Mouse (Mus musculus): ENCODE data around the gene Gstm3. TPM values are rescaled to one million over a fixed set of nuclear protein-coding genes. Genes with fewer than 3 reads are reported as not detected.
"Not testable (repeated sequence)": the region's sequence is repeated elsewhere in the genome, so short reads cannot be mapped to it uniquely, and the experiment has no call there.

Gstm3 gene
- total and polyA plus RNA-seq, 3 experiments: 0.08 TPM; not detected in 2

DNA sequence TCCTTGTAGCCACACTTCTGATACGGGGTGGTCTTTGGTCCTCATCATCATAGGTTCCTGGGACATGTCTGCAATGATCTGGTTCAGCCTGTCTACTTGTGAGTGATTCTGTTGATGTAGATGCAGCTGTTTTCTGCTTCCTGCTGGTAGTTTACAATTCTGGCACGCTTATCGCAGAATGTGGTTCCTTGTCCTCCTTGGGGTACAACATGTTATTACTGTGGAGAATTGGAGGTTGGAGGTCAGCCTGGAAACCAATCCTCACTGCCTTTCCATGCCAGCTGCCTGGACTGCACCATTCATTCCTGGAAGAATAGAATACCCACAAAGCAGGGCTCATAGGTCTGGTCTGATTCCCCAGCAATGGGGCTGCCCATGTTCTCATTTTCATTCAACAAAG is 30.4 kb upstream of the Gstm3 start:
- Histone ChIP-seq H3K36me3 (ENCODE audit: control insufficient read depth, insufficient read depth, low read length) (peaks cover 2% of the 10 kb centered on the region; the same call in 1 of the 2 replicates), H3K79me2 (replicated peaks; ENCODE audit: control insufficient read depth, insufficient read depth, low read length) (no peaks in the 10 kb centered on the region), H3K27me3 (ENCODE audit: control insufficient read depth, insufficient read depth, low read length) (no peaks in the 10 kb centered on the region), H3K4me3 (no peak overlapping the region), H3K4me1 (ENCODE audit: control insufficient read depth, insufficient read depth, low read length) (peaks cover 4% of the 10 kb centered on the region), H3K9ac (ENCODE audit: low read depth, low read length) (no peak overlapping the region), H3K27ac (no peak overlapping the region)
- no peak for DNase-seq
- WGBS: 74% methylated on average over 3 of the region's 3 CpGs
- intact Hi-C loops (cut with DNase I): no loop called here
- TF ChIP-seq POLR2A (IDR thresholded peaks at IDR 0.05; ENCODE audit: insufficient read depth, low read depth, low read length) (no peak), EP300 (IDR thresholded peaks at IDR 0.05; ENCODE audit: insufficient read depth, low read depth, low read length) (no peak), CTCF (IDR thresholded peaks at IDR 0.05) (no peak)

DNA sequence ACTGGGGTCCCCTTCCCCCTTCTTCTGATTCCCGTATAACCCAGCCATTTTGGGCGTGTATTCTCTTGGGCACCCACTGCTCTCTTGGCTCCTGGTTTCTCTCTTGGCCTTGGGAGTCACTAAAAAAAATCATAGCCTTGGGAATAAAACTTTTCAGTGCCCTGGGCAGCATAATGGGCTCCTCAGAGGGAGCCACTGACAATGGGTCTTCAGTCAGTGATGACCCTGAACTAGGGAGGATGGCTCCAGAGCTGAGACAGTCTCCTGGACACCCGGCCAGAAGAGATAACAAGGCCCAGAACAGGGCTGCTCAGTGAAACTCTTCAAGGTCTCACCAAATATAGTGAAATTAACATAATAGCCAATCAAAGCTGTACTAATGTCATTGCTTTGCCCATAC is 29.5 kb upstream of the Gstm3 start:
- WGBS: 85% methylated on average over 3 of the region's 3 CpGs
- intact Hi-C loops (cut with DNase I): no loop called here
- no peaks in the 10 kb centered on the region for H3K79me2 ChIP-seq (replicated peaks; ENCODE audit: control insufficient read depth, insufficient read depth, low read length)

DNA sequence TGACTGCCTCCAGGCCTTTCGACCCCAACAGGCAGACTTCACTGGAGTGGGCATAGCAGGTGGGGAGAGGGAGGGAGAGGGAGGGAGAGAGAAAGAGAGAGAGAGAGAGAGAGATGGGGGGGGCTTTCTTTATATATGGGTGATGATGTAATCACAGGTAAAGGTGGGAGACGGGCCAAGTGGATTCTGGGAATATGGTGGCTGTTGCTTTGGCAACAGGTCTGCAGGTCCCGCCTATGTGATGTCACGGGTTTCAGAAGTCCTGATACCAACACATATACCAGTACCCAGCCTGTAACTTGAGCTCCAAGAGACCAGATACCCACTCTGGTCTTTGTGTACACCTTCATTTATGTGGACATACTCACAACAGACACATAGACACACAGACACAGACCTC is 27.5 kb upstream of the Gstm3 start:
- Histone ChIP-seq H3K27ac (no peak overlapping the region), H3K36me3 (ENCODE audit: control insufficient read depth, insufficient read depth, low read length) (no peaks in the 10 kb centered on the region), H3K4me1 (ENCODE audit: control insufficient read depth, insufficient read depth, low read length) (peaks cover 1% of the 10 kb centered on the region; the same call in 1 of the 2 replicates), H3K27me3 (ENCODE audit: control insufficient read depth, insufficient read depth, low read length) (no peaks in the 10 kb centered on the region), H3K9ac (ENCODE audit: low read depth, low read length) (no peak overlapping the region), H3K79me2 (replicated peaks; ENCODE audit: control insufficient read depth, insufficient read depth, low read length) (no peaks in the 10 kb centered on the region), H3K4me3 (no peak overlapping the region)
- TF ChIP-seq CTCF (IDR thresholded peaks at IDR 0.05): no peak
- TF ChIP-seq EP300 (IDR thresholded peaks at IDR 0.05; ENCODE audit: insufficient read depth, low read depth, low read length): no peak
- no peak for TF ChIP-seq POLR2A (IDR thresholded peaks at IDR 0.05; ENCODE audit: insufficient read depth, low read depth, low read length)
- WGBS: 85% methylated on average over 4 of the region's 4 CpGs
- intact Hi-C loops (cut with DNase I): no loop called here
- DNase-seq: no peak

More for the DNA sequence above, 29.5 kb upstream of the Gstm3 start:
- H3K4me3 ChIP-seq: no peak overlapping the region
- peaks cover 2% of the 10 kb centered on the region; the same call in 1 of the 2 replicates for H3K36me3 ChIP-seq (ENCODE audit: control insufficient read depth, insufficient read depth, low read length)
- no peak for DNase-seq
- H3K4me1 ChIP-seq (ENCODE audit: control insufficient read depth, insufficient read depth, low read length): peaks cover 4% of the 10 kb centered on the region
- no peak overlapping the region for H3K27ac ChIP-seq
- no peak for TF ChIP-seq EP300 (IDR thresholded peaks at IDR 0.05; ENCODE audit: insufficient read depth, low read depth, low read length)
- TF ChIP-seq CTCF (IDR thresholded peaks at IDR 0.05): no peak
- TF ChIP-seq POLR2A (IDR thresholded peaks at IDR 0.05; ENCODE audit: insufficient read depth, low read depth, low read length): no peak
- no peak overlapping the region for H3K9ac ChIP-seq (ENCODE audit: low read depth, low read length)
- no peaks in the 10 kb centered on the region for H3K27me3 ChIP-seq (ENCODE audit: control insufficient read depth, insufficient read depth, low read length)

DNA sequence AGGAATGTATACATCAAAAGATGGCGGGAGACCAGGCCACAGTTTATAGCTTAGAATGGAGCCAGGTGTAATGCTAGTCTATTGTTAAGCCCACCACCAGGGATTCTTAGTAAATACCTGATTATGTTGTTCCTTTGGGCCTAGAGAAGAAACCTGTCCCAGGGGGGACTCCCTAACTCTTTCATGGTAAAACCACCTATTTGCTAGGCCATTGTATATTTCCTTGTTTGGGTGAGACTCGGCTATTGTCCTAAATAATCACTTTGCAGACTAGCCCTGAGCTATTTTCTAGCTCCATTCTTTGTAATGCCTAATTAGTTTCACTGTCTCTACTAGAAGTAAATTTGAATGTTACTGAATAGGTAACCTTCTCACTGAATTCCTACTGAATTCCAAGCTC is 26.9 kb upstream of the Gstm3 start:
- DNase-seq; H3K79me2 ChIP-seq (replicated peaks; ENCODE audit: control insufficient read depth, insufficient read depth, low read length); H3K4me1 ChIP-seq (ENCODE audit: control insufficient read depth, insufficient read depth, low read length); H3K27me3 ChIP-seq (ENCODE audit: control insufficient read depth, insufficient read depth, low read length); H3K4me3 ChIP-seq; intact Hi-C loops (cut with DNase I); H3K27ac ChIP-seq; H3K36me3 ChIP-seq (ENCODE audit: control insufficient read depth, insufficient read depth, low read length); H3K9ac ChIP-seq (ENCODE audit: low read depth, low read length): not testable (repeated sequence)
- 82% methylated on average over 2 of the region's 2 CpGs for WGBS

DNA sequence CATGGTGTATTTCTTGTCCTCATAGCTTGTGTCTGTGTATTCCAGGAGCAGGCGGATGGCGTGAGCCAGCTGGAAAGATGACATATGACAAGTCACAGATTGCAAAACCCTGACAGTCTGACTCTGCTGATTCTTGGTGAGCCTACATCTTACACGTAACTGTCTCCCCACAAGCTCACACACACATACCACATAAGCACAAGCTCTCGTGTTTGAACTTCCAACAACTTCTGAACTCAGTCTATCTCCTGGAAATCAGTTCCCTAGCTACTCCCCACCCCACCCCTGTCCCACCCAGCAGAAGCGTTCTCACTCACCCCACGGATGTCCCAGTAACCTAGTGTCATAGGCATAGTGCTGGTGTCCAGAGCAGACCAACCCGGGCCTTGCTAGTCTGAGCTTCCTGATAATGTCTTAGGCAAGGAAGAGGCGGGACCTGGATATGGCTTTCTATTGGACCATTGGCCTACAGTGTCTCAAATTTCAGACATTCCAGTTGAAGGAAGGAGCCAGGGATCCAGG is 17.0 kb upstream of the Gstm3 start, which contains the start of gene Gstm2:
Gene Gstm2 (minus strand): TSS at position 413 of the 522 bp plus-strand sequence.
- Histone ChIP-seq H3K27me3 (ENCODE audit: control insufficient read depth, insufficient read depth, low read length) (no peaks in the 10 kb centered on the region), H3K27ac (peak within 1 kb of the TSS; percentile 78), H3K4me3 (peak within 1 kb of the TSS; percentile 40), H3K36me3 (ENCODE audit: control insufficient read depth, insufficient read depth, low read length) (no peaks in the 10 kb centered on the region), H3K9ac (ENCODE audit: low read depth, low read length) (0 out of 2 replicates have a peak within 1 kb of the TSS, but pooled peaks have one; percentile 23), H3K79me2 (replicated peaks; ENCODE audit: control insufficient read depth, insufficient read depth, low read length) (no peaks in the 10 kb centered on the region), H3K4me1 (ENCODE audit: control insufficient read depth, insufficient read depth, low read length) (peaks cover 14% of the 10 kb centered on the region)
- WGBS: 37% methylated on average over 8 of the region's 8 CpGs
- intact Hi-C loops (cut with DNase I): no loop called here
- 0 out of 2 replicates have a peak, but pooled peaks have one; percentile 48 for TF ChIP-seq EP300 (IDR thresholded peaks at IDR 0.05; ENCODE audit: insufficient read depth, low read depth, low read length)
- peak; percentile 66 for TF ChIP-seq POLR2A (IDR thresholded peaks at IDR 0.05; ENCODE audit: insufficient read depth, low read depth, low read length)
- no peak for TF ChIP-seq CTCF (IDR thresholded peaks at IDR 0.05)
- peak; percentile 68 to 80 for DNase-seq

DNA sequence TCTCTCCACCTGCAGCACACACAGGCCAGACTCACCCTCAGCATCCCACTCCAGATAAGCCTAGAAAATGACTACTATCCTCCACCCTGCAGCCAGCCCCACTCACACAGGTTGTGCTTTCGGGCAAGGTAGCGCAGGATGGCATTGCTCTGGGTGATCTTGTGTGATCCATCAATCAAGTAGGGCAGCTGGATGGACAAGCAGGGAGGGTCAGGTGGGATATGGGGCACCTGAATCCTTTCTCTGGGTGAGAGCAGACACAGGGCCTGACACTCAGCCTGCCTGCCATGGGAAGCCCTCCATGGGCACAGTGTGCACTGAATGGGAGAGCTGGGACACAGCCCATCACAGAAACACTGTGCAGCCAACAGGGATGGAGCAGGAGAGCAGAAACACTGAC is 16.1 kb upstream of the Gstm3 start:
- H3K27me3 ChIP-seq (ENCODE audit: control insufficient read depth, insufficient read depth, low read length); H3K9ac ChIP-seq (ENCODE audit: low read depth, low read length); H3K36me3 ChIP-seq (ENCODE audit: control insufficient read depth, insufficient read depth, low read length); intact Hi-C loops (cut with DNase I); H3K79me2 ChIP-seq (replicated peaks; ENCODE audit: control insufficient read depth, insufficient read depth, low read length); DNase-seq: not testable (repeated sequence)
- H3K4me1 ChIP-seq (ENCODE audit: control insufficient read depth, insufficient read depth, low read length): peaks cover 14% of the 10 kb centered on the region
- 98% methylated on average over 2 of the region's 2 CpGs for WGBS
- peak overlapping the region; percentile 78 for H3K27ac ChIP-seq
- H3K4me3 ChIP-seq: peak overlapping the region; percentile 40; the same call in 1 of the 2 replicates

Data from heart, adult 2 months (tissue).